Mouse (Mus musculus) lung, adult 18-20 months (tissue): ENCODE measurements around the gene Rhof.
A peak's percentile ranks its signal among the peaks of the same experiment; 100 is the strongest.

Experiments used
- DNase-seq, 2 experiments: peaks; one replicate each; pipeline ENCODE4 v3.0.0; 2022; ENCODE audit warnings: mixed read lengths in 2 of 2

Gene Rhof

GRCm38 (mm10) chr5:123134875-123135382, 2.4 kb upstream of the Rhof start:
- no peak for DNase-seq

DNA sequence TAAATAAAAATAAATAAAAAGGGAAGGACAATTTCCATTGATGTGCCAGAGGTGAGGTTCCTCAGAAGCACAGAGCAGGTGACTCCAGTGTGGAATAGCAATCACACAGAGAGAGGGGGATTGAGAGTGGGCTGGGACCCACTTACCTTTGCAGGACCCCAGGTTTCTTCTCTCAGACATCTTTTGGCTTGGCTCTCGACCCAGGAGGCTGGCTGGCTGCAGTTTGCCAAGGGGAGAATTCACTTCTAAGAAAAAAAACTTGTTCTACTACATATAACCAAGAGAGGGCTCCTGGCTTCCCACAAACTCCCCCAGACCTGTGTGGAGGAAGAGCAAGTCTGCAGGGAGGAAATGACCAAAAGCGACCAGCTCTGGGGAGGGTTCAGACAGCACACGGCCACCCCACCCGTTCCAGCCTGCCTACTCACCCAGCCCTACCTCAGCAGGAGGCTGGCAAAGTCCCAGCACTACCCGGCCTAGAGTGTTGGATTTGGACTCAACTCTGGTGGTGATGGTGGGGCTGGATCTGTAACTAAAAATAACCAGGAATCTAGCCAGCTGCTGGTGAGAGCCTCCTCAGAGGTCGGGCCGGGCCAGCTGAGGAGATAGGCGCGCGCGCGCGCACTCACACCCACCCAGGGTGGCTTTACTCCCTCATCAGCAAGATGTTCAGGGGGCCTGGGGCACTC, 1.8 kb upstream of the Rhof start:
- peak; percentile 90 to 92 for DNase-seq

- DNase-seq = peak in 1 of 2 experiments; percentile 46
Observed at GRCm38 (mm10) chr5:123133784-123134143, 1.3 kb upstream of the Rhof start.

DNA sequence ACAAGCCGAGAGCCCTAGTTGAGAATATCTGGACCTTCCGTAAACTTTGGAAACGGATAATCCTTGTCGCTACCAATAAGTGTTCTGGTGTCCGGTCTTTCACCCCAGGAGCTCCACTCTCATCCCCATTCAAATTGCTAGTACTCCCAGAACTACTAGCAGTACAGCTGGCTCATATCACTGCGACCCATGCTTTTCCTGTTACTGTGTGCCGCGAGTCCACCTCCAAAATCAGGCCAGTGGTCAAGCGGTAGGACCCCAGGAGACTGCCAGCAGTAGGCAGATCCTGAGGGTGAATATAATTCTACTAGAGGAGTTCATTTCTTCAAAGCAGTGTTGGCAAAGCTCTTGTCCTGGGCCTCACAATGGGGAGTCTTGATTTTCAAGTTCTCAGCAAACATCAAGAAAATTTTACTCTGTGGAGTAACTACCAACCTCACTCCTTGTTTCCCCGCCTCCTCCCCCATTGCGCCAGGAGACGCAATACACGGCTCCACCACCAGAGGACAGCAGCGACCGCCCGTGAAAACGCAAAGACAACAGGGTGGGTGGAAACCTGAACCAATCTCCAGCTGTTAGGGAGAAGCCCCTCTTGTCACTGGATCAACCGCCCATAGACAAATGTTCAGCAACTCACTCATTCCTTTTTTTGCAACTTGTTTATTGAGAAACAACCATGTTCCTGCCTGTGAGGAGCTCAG, 741 bp upstream of the Rhof start:
- DNase-seq = peak; percentile 88 to 92

DNA sequence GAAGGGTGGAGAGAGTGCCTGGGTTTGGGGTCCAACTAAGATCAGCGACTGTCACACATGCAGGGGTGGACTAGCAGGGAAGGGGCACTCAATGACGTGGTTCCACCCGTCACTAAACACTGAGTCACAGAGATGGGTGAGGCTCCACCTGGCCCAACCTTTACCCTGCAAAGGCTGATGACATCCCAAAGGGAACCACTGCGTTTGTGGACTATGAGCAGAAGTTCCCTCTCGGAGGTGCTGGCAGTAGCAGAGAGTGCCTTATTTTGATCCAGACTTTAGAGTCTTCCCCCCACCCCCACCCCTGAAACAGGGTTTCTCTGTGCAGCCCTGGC, 1.7 kb downstream of the Rhof start:
- DNase-seq = no peak

DNA sequence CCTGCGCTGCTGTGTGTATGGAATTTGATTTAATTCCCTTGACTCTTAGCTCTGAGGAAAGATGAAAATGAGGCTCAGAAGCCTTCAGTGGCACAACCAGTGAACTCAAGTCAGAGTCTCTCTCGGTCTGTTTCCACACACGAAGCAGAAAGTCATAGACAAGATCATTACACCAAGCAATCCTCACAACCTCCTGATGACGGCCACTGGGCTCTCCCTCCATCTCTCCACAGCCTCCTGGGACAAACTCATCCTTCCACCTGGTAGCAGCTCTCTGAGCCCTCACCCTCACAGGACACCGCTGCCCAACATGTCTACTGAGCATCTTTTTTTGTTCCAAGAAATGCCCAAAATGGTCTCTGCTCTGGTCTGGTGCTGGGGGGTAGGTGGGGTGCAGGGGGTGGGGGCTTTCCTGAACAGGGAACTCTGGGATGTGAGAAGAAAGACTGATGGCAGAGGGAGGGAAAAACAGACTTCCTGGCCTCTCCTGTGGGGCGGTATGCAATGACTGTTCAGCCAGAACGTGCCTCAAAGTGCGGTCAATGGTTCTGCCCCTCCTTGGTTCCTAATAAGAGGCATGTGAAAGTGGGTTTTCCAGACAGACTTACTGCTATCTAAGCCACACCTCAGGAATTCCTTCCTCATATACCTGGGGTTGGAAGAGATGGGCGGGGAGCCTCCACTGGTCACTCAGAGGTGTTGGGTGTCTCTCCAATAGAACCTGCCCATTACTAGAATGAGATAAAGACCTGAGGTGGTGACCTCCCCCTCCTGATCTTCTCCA, 2.3 kb downstream of the Rhof start:
- DNase-seq = no peak

DNA sequence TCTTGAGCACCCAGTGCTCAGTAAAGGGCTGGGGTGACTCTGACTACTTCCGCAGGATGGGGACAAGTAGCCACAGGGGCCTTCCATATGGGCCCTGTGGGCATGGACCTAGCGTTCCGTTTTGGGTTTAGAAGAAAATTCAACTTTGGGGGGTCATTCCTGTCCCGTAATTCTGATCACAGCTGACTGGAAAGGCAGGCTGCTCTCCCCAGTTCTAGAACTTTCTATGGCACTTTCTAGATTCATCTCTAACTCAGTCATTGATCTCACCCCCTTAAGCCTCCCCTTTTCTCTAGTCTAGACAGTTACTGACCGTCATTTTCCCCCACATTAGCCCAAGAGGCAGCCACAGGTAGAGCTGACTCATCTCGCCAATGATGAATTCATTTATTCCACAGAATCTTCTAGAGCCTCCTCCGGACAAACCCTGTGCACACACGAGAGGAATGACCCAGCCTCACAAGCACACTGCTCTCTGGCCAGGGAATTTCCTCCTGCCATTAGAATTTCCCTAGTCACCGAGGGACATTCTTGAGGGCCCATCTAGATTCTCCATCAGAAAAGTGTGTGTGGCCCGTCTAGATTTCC, 3.2 kb downstream of the Rhof start:
- no peak for DNase-seq

- DNase-seq = peak; percentile 63 to 70
Observed at GRCm38 (mm10) chr5:123128426-123129169, 3.9 kb downstream of the Rhof start.

DNA sequence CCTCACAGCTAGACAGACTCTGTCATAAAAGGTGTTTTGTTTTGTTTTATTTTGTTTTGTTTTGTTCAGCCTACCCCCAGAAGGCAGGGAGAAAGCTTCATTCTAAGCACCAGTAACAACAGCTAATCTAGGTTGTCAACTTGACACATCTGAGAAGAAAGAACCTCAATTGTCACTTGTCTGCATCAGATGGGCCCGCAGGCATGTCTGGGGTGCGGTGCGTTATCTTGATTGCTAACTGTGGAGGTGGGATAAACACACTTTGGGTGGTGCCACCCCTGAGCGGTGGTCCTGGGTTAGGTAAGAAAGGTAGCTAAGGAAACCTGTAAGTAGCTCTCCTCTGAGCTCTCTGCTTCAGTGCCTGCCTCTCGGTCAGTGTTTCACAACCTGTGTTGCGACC, 5.5 kb downstream of the Rhof start:
- DNase-seq = no peak

GRCm38 (mm10) chr5:123125638-123126406, 6.7 kb downstream of the Rhof start:
- peak in 1 of 2 experiments; percentile 43 for DNase-seq

GRCm38 (mm10) chr5:123125105-123125504, 7.4 kb downstream of the Rhof start:
- DNase-seq = no peak

DNA sequence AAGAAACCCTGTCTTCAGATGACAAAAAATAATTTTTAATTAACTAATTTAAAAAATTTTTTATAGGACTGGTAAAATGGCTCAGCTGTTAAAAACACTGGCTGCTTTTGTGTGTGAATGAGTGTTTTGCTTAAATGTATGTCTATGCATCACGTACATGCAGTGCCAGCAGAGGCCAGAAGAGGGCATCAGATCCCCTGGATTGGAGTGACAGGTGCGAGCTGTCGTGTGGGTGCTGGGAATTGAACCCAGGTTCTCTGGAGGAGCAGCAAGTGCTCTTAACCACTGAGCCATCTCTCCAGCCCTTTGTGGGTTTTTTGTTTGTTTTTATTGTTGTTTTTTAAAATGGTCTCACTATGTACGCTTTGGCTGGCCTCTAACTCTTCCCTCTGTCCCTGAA, 10.3 kb downstream of the Rhof start:
- DNase-seq = no peak

DNA sequence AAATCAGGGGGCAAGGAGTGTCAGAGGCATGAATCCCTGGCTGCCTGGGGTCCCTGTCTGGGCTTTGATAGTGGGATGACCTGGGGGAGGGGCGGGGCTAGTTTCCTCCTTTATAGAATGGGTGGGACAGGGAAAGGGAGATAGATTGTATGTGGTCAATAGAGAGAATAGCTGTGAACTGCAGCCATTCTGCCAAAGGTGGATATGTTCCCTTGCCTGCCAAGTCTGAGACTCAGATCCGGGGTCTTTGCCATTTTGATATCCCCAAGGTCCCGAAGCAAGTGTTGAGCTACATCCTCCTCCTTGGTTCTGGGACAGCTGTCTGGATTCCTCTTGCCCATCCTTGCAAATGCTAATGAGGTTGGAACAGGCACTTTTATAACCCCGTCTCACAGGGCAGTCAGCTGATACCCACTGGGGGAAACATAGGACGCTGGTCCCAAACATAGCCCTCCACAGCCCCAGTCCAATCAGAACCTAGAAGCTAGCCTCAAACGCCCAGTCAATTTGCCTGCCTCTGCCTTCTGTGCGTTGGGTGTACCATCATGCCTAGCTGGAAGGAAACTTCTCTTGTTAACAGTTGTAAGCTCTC, 11.8 kb downstream of the Rhof start:
- DNase-seq = no peak

DNA sequence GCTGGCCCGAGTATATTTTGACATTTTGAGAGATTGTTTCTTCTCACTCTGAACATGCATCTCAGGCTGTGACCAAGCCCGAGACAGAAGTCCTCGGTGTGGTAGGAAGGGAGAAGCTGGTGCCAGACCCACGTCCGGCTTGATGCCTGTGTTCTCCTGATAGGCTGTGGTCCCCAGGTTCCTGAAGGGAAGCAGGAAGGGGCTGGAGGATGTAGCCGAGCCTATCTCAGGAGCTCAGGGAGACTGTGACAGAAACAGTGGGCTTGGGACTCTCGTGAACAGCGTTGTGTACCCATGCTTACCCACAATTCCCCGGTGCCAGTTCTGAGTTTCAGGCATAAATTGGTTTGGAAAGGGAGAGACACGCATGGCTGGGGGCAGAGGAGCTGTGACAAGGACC, 13.7 kb downstream of the Rhof start:
- DNase-seq = no peak

- DNase-seq = peak; percentile 62 to 66
Observed at GRCm38 (mm10) chr5:123117773-123118172, 14.7 kb downstream of the Rhof start.

GRCm38 (mm10) chr5:123117257-123117656, 15.2 kb downstream of the Rhof start:
- DNase-seq = peak; percentile 79 to 87

GRCm38 (mm10) chr5:123116080-123116479, 16.4 kb downstream of the Rhof start:
- DNase-seq = peak; percentile 47 to 53

- no peak for DNase-seq
Observed at GRCm38 (mm10) chr5:123114924-123115323, 17.6 kb downstream of the Rhof start.

DNA sequence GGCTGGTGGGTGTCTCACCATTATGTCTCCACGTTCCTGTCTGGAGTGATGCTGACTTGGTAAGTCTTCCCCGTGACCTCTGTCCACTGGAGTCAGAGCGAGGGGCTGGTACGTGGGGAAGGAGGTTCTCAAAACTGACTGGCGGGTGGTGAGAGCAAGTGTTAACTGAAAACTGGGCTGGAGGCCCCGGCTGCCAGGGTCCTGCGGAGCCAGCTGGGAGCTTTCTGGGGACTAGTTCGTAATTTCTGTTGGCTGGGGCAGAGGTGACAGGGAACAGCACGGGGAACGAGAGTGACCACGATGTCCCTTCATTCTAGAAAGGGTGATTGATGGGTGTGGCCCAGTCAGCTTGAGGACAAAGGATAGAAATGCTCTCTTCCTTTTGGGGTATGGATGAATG, 18.4 kb downstream of the Rhof start:
- no peak for DNase-seq

- peak in 1 of 2 experiments; percentile 43 for DNase-seq
Observed at GRCm38 (mm10) chr5:123110296-123110721, 22.2 kb downstream of the Rhof start.
